Mouse (Mus musculus): ENCODE results near the gene Calcoco2.

Calcoco2 gene

GRCm38 (mm10) chr11:96080736-96081135 is 31.0 kb downstream of the Calcoco2 start:
- DNase-seq (ENCODE audit: low spot score in 2 of 2) = no peak

- DNase-seq (ENCODE audit: low spot score in 2 of 2) = no peak
Measured at GRCm38 (mm10) chr11:96076221-96077105, 35.3 kb downstream of the Calcoco2 start.

- peak; percentile 94 to 98 for DNase-seq (ENCODE audit: low spot score in 2 of 2)
Measured at GRCm38 (mm10) chr11:96075509-96076220, 36.1 kb downstream of the Calcoco2 start, which contains the start of gene Atp5g1. Atp5g1 (minus strand) TSS chr11:96075670.

GRCm38 (mm10) chr11:96075177-96075508 is 36.6 kb downstream of the Calcoco2 start:
- DNase-seq (ENCODE audit: low spot score in 2 of 2) = no peak

GRCm38 (mm10) chr11:96074351-96075176 is 37.2 kb downstream of the Calcoco2 start:
- peak in 1 of 2 experiments; percentile 5 for DNase-seq (ENCODE audit: low spot score in 2 of 2)

GRCm38 (mm10) chr11:96073295-96073993 is 38.3 kb downstream of the Calcoco2 start:
- DNase-seq (ENCODE audit: low spot score in 2 of 2) = no peak

- no peak for DNase-seq (ENCODE audit: low spot score in 2 of 2)
Measured at GRCm38 (mm10) chr11:96071013-96071412, 40.8 kb downstream of the Calcoco2 start.

- no peak for DNase-seq (ENCODE audit: low spot score in 2 of 2)
Measured at GRCm38 (mm10) chr11:96070353-96070752, 41.4 kb downstream of the Calcoco2 start.

GRCm38 (mm10) chr11:96068231-96068630 is 43.5 kb downstream of the Calcoco2 start:
- DNase-seq (ENCODE audit: low spot score in 2 of 2) = no peak

- DNase-seq (ENCODE audit: low spot score in 2 of 2) = peak; percentile 90 to 95
Measured at GRCm38 (mm10) chr11:96065215-96065911, 46.4 kb downstream of the Calcoco2 start, which contains the start of gene Ube2z. Ube2z (minus strand) TSS chr11:96065388.

- DNase-seq (ENCODE audit: low spot score in 2 of 2) = no peak
Measured at GRCm38 (mm10) chr11:96064521-96065214, 47.1 kb downstream of the Calcoco2 start.

- DNase-seq (ENCODE audit: low spot score in 2 of 2) = no peak
Measured at GRCm38 (mm10) chr11:96058309-96058708, 53.5 kb downstream of the Calcoco2 start.

GRCm38 (mm10) chr11:96050854-96051253 is 60.9 kb downstream of the Calcoco2 start:
- DNase-seq (ENCODE audit: low spot score in 2 of 2) = no peak

- no peak for DNase-seq (ENCODE audit: low spot score in 2 of 2)
Measured at GRCm38 (mm10) chr11:96049939-96050338, 61.8 kb downstream of the Calcoco2 start.
